Mouse (Mus musculus) spleen, adult 10 weeks (tissue): ENCODE data around the gene Bpifb9a. TPM values are rescaled to one million over a fixed set of nuclear protein-coding genes. Genes with fewer than 3 reads are reported as not detected.

Experiments
- polyA plus RNA-seq: library from polyadenylated mRNA; stranded (reverse); fragments of 350-450 nt; fragmentation: Illumina TruSeq; extraction: RNeasy Lipid Tissue Mini Kit (QIAGEN cat#74804); gene quantifications from one replicate; pipeline ENCODE4 v1.2.3, GENCODE M21; 2015; ENCODE audit warnings: low replicate concordance; ENCODE audit not compliant: insufficient read depth

Gene Bpifb9a
- polyA plus RNA-seq, result not detected

GRCm38 (mm10) chr2:154257554-154257953 is at the start of gene Bpifb9a:
TSS of gene Bpifb9a (plus strand) at chr2:154257854.

GRCm38 (mm10) chr2:154223265-154223916 is 34.3 kb upstream of the Bpifb9a start, which contains the start of gene Bpifb5:
TSS of gene Bpifb5 (plus strand) at chr2:154223742.

GRCm38 (mm10) chr2:154306927-154307326 is 49.3 kb downstream of the Bpifb9a start, which contains the start of gene Bpifb9b:
TSS of gene Bpifb9b (plus strand) at chr2:154307227.

Other genes with a start within 250 kb of the Bpifb9a start
- gene Bpifa2, start 249.6 kb upstream of the Bpifb9a start, polyA plus RNA-seq, result not detected
- gene Bpifa3, start 127.5 kb upstream of the Bpifb9a start, polyA plus RNA-seq, result not detected
- gene Bpifa1, start 115.0 kb upstream of the Bpifb9a start, polyA plus RNA-seq, result not detected
- not detected for gene Bpifa5, start 95.2 kb upstream of the Bpifb9a start, polyA plus RNA-seq
- not detected for gene Bpifb1, start 67.0 kb upstream of the Bpifb9a start, polyA plus RNA-seq
- gene Bpifb5, start 34.1 kb upstream of the Bpifb9a start, polyA plus RNA-seq, result not detected
- not detected for gene Bpifb9b, start 49.4 kb downstream of the Bpifb9a start, polyA plus RNA-seq
- 13.6 TPM for gene Cdk5rap1, start 115.2 kb downstream of the Bpifb9a start, polyA plus RNA-seq
- 2.1 TPM for gene Snta1, start 150.2 kb downstream of the Bpifb9a start, polyA plus RNA-seq
- gene Cbfa2t2, start 178.6 kb downstream of the Bpifb9a start, polyA plus RNA-seq, result 16.1 TPM